Mouse (Mus musculus) thymus, postnatal 10 days (tissue): ENCODE measurements around the gene Smco3.
"Not testable (repeated sequence)": the region's sequence is repeated elsewhere in the genome, so short reads cannot be mapped to it uniquely, and the experiment has no call there.

Experiments
- DNase-seq, 2 experiments: peaks; one replicate each; pipeline ENCODE4 v3.0.0; 2021; ENCODE audit warnings: low spot score in 2 of 2

Gene Smco3

DNA sequence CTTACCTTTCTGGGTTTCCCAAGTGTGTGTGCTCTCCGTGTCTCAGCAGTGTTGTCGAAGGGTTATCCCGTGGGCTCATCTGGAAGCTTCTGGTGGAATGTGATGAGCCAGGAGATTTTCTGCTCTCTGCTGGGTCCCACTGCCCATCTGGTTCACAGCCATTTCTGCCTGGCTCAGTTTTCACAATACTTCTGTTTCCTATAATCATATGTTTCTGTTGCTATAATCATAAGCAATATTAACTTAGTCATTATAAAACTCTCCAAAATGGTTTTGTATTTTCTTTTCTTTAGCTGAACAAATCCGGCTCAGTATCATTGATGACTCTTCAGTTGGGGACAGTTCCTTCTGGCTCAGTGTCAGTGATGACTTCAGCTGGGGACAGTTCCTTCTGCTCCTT, at the start of gene Smco3:
Gene Smco3 (minus strand): TSS at position 101 of the 400 bp plus-strand sequence.
- no peak for DNase-seq

DNA sequence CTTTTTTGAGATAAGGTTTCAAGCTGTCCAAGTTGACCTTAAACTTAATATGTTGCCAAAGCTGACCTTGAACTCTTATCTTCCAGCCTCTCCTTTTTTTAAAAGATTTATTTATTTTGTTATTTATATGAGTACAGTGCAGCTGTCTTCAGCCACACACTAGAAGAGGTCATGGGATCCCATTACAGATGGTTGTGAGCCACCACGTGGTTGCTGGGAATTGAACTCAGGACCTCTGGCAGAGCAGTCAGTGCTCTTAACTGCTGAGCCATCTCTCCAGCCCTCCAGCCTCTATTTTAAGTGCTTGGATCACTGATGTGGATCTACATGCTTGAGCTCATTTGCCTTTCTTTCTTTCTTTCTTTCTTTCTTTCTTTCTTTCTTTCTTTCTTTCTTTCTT, 49.5 kb upstream of the Smco3 start:
- not testable (repeated sequence) for DNase-seq

DNA sequence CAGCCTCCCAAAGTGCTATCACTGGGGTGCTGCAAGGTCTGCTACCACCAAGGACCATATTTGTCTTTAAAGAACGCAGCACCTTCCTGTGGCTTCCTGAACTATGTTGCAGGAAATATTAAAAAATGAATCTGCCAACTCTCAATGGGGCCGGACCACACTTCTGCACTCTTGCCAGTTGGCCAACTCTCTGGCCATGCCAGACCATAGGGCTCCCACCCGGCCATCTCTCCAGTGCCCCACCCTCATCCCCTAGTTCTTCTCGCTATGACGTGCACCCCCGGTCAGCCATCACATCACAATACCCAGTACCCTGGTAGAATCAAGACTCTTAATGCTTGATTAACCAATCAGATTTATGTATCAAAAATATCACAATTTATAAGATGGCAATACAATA, 48.7 kb upstream of the Smco3 start:
- no peak for DNase-seq

DNA sequence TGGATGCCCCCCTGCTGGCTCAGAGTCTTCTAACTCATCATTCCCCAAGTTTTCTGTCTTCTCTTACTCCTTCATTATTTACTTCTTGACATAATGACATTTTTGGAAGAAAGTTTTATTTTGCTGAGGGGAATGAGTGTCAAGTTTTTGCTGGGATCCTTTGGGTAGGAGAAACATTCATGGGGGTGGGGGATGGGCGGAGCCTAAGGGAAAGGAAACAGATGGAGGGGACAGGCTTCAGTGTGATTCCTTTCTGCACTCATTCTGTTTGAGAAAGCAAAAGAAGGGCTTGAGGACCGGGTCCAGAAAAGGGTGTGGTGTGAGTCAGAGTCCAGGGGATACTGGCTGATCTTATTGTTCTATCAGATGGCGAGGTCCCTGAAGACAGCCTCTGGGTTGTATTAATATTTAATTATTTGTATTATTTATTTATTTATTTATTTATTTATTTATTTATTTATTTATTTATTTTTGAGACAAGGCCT, 48.2 kb upstream of the Smco3 start:
- DNase-seq = no peak

DNA sequence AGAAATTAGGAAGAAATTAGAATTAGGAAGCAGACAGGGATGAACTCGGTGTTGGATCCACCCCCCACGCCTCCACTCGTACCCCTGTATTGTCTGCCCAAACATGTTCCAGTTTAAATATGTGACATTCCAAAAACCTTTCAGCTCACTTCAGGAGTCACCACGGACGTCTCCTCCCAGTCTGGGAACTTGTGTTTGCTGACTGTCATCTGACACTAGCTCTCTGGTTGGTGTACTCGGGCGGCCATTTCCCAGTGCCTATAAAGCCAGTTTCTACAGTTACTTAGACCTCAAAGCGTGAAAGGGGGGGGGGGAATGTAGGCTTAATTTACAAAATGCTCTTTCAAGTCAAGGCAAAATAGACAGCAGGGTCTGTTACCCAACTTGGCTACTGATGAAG, 46.4 kb upstream of the Smco3 start:
- no peak for DNase-seq

DNA sequence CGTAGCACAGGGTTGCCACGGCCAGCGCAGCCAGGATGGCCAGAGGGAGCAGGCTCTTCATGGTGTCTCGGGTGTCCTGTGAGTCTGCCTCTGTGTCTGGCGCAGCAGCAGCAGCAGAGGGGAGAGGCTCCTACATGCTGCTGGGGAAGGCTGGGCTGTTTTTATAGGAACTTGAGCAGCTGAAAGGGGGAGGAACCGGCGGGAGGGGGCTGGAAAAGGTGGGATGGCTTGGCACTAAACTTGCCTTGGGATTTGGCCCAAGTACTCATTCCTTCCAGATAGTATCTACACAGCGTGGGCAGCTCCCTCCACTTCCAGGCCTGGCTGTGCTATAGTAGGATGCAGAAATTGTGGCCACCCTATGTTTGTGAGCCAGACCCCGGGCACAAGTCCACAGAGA, 40.4 kb upstream of the Smco3 start, which contains the start of gene Mgp:
Gene Mgp (minus strand): TSS at position 154 of the 400 bp plus-strand sequence.
- DNase-seq = no peak

DNA sequence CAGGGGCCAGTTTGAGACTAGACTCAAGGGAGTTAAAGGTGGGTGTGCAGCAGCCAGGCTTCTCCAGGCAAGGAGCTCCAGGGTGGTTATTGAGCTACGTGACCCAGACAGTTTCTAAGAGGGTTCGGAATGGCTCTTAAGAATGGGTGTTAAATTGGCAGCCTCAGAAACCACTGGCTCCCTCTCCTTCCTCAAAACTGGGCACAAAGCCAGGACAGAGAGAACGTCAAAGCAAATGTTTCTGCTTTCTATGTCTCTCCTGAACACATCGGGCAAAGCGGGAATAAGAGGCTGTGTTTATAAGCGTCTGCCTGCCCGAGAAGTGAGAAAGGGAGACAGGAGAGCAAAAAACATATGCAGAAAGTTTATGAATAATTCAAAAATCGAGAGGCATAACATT, 39.3 kb upstream of the Smco3 start:
- DNase-seq = no peak

DNA sequence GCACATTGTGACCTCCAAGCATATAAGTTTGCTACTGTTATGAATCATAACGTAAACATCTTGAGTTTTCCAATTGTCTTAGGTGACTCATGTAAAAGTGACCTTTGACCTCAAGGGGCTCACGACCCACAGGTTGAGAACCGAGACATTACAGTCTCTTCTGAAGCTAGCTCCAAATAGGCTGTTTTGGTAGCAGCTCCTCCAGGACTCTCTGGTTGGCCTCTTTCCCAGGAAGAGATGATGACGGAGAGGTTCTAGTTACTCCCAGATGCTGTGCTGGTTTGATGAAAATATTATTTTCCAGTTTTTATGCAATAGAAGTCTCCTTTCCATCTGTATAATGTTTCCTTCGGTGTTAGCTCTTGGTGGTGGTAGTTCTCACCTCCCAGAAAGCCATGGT, 33.7 kb upstream of the Smco3 start:
- DNase-seq = no peak

DNA sequence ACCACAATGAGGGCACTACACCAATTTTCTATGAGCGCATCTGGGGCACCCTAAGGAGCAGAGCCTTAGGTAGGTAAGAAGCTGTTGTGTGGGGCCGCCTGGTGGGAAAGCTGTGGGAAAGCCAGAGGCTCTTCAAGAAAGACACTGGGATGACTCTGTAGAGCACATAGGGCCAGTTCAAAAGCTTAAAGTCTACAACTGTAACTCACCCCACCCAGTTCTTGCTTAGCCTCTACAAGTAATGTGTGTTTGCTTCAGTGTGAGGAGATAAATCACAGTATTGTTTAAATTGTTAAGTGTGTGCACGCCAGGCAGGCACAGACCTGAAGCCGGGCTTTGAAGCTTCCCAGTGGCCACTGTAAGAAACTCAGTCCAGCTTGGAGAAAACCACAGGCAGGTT, 30.9 kb upstream of the Smco3 start:
- DNase-seq = no peak

DNA sequence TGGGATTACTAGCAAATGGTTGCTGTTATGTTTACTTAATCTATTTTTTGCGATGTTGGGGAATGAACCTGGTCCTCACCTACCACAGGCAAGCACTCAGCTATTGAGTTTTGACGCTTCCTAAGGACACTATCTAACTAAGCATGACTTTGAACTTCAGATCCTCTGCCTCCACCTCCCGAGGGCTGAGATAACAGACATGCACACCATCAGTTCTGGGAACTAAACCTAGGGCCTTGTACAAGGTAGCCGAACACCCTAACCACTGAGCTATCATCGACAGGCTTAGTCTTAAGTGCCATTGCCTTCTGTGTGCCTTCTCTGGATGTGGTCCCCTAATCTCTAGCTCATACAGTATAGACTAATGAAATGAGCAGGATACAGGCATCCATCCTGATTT, 30.1 kb upstream of the Smco3 start:
- no peak for DNase-seq

DNA sequence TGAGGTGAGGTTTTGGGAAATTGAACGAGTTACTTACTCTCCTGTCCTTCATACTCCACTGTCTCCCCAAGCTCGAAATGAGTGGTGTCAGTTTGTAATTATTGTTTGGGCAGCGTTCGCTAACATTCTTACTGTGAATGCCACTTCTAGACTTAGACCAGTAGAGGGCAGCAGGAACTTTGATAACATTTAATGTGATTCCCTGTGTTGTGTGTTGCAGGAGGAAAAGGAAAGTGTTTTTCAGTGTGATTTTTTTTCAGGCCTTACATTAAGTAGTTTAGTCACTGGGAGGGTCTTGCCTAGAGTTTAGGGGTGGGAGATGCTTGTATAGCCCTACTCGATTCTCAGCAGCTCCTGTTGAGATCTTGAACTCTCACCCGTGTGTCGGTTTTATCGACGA, 25.8 kb upstream of the Smco3 start:
- peak in 1 of 2 experiments; percentile 53 for DNase-seq

DNA sequence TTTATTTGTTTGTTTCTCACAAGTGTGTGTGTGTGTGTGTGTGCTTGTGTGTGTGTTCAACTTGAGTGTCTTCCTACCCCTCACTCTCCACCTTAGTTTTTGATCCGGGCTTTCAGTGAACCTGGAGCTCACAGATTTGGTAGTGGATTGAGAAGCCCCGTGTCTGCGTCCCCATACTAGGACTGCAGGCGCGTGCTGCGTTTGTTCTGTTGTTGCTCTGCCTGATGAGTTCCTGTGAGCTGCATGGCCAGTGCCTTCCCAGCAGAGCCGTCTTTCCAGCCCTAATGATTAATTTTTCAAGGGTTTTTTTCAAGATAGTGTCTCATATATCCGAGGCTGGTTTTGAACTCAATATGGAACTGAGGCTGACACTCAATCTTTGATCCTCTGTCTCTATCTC, 23.2 kb upstream of the Smco3 start:
- DNase-seq = no peak

DNA sequence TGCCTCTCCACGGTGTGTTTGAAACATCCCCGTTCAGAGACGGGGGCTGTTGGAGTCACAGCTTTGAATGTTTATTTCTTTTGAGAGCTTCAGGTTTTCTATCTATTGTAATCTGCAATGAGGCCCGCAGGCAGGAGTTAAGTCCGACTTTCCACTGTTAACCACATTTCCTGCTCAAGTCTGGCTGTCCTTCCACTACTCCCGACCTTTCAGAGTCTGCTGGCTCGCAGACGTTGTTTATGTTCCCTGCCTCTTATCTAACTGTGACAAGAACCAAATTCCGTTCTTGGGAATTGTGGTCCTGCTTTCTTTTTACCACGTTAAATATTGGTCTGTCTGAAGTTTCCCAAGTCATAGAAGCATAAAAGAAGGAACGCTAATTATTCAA, 22.6 kb upstream of the Smco3 start:
- DNase-seq = no peak

DNA sequence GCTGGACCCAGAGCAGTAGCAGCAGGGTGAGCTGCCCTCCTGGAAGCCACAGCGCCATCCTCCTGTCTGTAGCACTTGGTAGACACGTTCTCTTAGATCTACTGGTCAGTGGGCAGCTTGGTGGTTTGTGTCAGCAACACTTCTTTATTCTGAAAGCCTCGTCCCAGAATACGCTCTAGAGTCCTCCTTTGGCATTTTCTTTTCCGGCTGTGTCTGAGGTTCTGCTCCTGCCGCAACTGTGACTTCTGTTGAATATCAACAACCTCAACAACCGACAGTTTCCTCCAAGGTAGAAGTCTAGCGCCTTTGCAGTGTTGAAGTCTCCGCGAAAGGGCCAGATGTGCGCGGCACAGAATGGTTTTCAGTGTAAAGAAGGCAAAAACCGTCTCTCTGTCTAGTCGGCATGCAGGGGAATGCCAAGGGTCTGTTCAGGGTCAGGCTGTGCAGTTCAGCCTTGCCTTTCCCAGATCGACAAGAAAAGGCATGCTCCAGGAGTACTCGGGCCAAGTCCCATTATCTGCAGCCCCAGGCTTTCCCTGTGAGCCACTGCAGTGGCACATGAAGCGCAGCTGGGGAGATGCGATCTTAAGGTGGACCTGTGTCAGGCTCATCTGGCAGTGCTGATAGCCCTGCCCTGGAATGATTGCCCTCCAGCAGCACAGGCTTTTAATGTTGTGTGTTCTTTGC, 22.1 kb upstream of the Smco3 start, which contains the start of gene Art4:
Gene Art4 (minus strand): TSS at position 548 of the 687 bp plus-strand sequence.
- peak; percentile 62 to 68 for DNase-seq

DNA sequence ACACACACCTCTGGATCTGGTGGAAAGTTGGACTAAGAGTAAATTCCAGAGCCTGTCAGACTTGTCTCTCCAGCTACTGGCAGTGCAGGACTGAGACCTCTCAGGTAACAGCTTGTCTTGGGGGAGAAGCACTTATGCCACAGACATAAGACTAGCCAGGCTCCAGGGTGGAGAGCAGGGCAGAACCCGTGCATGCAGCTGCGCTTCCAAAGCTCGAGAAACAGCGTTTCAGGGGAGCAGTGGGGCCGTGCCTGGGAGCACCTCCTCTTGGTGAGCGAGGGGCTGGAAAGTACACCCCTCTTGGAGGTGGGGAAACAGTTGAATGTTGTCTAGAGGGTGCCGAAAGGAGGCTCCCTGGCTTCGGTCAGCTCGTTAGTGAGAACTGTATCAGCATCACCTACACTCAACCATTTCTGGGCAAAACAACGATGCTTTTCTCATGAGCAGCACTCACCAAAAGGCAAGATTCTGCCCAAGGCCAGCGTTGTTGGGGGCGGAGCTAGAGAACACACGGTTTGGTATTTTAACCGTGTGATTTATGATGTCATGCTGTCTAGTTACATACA, 20.9 kb upstream of the Smco3 start:
- DNase-seq = peak; percentile 50 to 58

DNA sequence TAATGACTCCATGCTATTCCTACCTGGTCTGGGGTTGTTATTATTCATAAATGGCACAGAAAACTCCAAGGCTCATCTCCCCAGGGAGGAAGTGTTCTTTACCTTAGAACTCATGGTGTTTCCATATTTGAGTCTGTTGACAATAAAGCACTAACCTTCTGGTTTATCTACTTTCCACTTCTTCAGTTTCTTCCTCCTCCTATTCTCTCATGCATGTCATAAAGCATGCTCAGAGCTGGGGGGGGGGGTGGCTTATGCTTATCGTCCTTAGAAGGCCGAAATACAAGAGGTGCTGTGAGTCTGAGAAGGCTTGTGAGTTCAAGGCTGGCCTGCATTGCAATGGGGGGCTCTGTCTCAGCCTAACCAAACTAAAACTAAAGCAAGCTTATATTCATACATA, 19.9 kb upstream of the Smco3 start:
- no peak for DNase-seq

DNA sequence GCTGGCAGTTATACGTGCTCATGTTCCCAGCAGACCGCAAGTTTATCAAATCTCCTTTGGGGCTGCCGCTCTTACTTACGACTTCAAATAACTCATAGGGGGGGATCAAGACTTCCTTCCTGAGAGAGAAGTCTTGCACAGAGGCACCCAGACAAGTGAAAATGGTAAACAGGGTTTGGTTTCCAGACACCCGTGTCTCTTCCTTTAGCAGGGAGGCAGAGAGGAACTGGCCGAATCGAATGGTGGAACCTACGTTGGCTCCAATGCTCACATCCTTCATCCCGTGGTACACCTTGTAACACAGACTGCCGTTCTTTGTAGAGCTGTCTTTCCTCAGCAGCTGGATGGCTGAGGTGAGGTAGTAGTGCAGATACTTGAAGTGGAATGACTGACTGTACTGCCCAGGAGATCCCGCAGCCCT, 19.1 kb upstream of the Smco3 start:
- DNase-seq = peak; percentile 66 to 71

DNA sequence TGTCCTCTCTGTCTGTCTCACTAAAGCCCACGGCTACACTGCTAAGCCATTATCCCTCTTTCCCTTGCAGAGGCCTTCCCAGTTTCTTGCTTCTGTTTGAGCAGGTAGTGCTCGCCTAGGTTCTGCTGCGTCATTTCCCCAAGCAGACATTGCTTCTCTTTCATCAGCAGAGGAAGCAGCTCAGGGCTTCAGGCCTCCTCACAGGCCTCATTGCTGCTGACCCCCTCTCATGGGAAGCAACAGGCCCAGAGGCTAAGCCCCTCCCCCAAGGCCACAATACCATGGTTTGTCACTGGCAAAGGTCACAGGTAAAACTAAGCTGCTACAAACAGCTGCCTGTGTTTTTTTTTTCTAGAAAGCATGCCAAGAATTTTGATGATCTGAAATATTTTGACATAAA, 17.5 kb upstream of the Smco3 start:
- no peak for DNase-seq

DNA sequence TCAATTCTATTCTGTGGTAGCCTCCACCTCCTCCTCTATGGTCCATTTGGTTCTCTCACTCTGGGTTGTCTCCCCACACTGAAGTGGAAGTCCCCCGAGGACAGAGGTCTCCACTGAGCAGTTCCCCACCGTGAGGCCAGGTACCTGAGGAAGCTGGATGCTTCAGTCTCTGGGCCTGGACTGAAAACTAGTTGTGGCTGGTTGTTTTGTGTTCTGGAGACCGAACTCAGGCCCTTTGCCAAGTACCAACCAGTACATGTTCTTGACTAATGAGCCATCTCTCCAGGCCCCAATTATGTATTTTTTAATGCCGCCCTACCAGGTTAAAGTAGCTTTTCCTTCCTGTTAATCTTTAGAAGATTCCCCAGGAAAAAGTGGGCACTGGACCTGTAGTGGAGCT, 17.1 kb upstream of the Smco3 start:
- no peak for DNase-seq

DNA sequence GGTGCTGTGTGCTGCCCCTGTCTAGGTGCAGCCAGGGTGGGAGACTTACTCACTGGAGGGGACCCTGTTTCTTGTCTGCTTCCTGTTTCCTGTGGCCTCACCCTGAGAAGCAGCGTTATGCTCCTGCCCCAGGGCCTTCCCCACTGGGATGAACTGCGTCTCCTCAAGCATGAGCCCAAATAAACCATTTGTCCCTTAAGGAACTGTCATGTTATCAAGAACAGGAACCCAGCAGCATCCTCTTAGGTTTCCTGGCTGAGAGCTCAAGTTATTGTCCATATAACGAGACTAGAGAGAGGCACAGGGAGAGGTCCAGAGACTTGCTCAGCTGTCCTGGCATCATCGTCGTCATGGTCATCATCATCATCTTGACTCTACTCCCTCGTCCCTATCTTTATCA, 15.0 kb upstream of the Smco3 start:
- no peak for DNase-seq

DNA sequence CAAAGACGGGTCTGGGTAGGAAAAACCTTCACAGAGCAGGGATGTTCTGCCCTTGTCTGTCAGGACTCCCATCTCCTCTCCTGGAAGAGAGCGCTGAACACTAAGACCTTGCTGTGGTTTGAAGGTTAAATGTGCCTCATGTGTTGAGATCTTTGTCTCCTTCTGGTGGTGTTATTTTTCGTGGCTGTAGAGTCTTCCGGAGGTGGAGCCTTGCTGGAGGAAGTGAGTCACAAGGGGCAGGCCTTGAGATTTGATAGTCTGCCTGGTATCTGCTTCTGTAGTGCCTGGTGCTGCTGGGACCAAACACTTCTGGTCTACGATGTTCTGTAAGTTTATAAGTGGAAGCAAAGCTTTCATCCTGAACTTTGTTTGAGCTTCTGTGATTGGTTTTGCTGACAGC, 13.7 kb upstream of the Smco3 start:
- DNase-seq = no peak

DNA sequence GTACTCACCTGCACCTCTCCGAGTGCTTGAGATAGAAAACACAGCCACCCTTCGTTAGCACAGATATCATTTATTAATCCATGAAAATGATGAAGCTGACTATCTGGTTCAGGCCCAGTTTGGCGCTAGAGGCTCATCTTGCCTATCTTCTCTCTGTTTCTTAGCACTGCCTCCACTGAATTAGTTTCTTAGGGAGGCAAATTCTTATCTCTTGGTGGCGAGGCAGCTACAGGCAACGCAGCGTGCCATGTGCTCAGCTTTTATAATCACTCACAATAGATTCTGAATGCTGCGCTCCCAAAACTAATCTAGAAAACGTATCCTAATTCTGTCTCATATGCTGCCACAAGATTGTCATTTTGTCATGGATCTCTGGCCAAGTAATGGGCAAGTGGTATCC, 13.1 kb upstream of the Smco3 start:
- no peak for DNase-seq

DNA sequence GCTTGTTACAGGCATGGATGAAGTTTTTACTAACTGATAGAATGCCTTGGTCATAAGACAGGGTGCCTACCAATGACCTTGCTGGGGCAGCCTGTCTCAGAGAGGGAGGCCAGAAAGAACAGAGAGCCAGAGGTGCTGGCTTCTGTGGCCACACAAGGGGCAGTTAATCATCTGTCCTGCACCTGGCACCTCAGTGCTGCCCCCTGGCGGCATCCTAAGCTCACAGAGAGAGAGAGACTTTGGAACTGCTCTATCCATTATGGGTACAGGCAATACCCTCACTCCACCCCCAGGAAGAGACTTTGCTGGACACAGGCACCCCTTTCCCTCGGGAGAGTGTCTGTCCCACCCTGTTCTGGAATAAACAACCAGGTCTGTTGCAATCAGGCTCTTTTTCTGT, 12.5 kb upstream of the Smco3 start:
- DNase-seq = peak in 1 of 2 experiments; percentile 60

DNA sequence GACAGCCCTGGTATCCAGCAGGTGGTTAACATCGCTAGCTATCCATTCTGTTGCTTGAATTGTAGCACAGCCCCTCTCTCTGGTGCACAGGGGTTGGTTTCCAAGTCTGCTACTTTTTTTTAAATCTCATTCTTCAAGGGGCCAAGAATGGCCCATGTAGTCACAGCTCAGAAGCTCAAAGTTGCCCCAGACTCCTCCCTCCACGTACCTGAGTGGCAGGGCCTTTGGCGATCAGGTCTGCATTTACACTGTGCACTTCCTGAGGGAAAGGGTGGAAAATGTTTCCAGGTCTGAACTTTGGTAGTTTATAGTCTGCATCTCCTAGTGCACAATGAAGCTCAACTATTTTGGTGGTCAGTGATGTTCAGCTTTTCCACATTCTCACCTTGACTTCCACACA, 12.0 kb upstream of the Smco3 start:
- DNase-seq = no peak
